Mouse (Mus musculus): ENCODE results near the gene Cdc6.
A peak's percentile ranks its signal among the peaks of the same experiment; 100 is the strongest.

The Cdc6 gene

GRCm38 (mm10) chr11:98963191-98964021, 55.8 kb downstream of the Cdc6 start:
- peak; percentile 95 for DNase-seq

GRCm38 (mm10) chr11:98964201-98964615, 56.6 kb downstream of the Cdc6 start:
- no peak for DNase-seq

DNA sequence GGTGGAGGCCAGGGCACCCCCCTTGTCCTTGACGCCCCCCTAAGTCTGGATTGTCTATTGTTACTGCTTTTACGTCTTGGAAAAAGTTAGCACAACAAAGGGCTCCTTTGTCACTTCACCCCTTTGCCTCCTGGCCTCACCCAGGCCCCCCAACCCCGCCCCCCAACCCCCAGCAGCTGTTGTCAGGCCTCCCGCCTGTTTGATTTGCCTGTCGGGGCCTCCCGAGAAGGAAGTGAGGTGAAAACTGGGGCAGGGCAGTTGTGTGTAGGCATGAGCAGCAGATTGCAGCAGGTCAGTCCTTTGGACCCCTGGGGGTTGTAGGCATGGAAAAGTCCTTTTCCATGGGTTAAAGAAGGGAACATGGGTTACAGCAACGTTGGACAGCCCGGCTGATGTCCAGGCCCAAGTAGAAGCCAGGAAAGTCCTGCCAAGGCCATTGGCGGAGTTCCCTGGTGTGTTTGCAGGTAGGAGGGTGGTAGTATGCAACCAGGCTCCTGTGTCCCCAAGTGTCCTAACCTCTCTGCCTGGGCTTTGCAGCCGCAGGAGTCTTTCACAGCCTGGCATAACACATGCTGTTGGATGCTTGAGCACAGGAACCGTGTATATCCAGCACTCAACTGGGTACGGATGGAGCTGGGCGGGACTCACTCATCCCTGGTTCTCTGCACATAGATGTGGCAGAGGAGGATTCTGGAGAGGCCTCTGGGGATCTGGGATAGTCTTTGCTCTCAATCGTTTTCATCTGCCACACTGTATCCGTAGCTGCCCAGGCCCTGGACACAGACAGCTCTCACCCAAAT, 57.2 kb downstream of the Cdc6 start:
- peak; percentile 45 for DNase-seq

- DNase-seq, result peak; percentile 29
Measured at GRCm38 (mm10) chr11:98965416-98966077, 57.9 kb downstream of the Cdc6 start.

DNA sequence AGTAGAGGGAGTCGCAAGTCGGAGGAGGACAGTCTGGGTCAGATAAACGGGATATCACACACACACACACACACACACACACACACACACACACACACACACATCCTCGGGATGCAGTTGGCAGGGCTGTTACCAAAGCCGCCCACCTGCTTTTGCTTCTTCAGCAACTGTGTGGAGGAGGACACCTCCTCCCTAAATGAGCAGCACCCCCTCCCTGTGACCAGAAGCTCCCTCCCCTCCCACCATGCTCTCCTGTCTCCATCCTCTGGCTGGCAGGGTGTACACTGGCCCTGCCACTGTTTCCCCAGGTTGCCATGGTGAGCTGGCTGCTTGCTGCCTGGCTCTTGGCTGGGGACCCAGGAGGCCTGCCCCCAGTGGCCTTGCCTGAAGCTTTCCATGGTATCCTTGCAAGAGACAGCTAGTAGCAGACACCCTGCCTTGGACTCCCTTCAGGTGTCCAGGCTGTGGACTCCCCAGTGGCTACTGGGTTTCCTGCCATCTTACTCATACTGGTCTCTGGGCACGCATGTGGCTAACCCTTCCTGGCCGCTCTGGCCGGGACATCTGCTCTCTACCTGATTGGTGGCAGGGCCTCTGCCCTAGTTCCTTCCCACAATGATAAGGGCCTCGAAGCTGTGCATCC, 59.0 kb downstream of the Cdc6 start:
- no peak for DNase-seq

GRCm38 (mm10) chr11:98968079-98968478, 60.5 kb downstream of the Cdc6 start:
- DNase-seq, result no peak

- DNase-seq, result no peak
Measured at GRCm38 (mm10) chr11:98968716-98969495, 61.3 kb downstream of the Cdc6 start.

- no peak for DNase-seq
Measured at GRCm38 (mm10) chr11:98969496-98969927, 61.9 kb downstream of the Cdc6 start.

DNA sequence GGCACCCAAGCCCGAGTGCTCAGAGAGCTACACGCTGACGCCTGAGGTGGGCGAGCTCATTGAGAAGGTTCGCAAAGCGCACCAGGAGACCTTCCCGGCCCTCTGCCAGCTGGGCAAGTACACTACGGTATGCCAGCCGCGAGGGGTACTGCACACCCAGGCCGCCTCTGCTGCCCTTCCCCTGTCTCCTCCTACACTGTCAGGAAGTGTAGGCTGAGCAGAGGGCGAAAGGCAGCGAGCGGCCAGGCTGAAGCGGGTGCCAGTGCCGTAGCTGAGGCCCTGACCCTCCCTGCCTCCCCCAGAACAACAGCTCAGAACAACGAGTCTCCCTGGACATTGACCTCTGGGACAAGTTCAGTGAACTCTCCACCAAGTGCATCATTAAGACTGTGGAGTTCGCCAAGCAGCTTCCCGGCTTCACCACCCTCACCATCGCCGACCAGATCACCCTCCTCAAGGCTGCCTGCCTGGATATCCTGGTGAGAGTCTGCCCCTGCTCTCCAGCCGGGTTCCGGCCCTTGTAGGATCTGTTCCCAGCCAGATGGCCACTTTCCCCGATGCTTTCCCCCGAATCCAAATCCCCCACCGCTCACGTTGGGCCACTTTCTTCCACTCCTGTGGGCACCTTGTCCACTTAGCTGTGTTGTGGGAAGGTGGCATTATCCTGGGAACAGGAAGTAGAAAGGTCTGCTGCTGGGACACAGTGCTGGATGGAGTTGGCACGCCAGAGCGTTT, 62.8 kb downstream of the Cdc6 start:
- peak; percentile 77 for DNase-seq

DNA sequence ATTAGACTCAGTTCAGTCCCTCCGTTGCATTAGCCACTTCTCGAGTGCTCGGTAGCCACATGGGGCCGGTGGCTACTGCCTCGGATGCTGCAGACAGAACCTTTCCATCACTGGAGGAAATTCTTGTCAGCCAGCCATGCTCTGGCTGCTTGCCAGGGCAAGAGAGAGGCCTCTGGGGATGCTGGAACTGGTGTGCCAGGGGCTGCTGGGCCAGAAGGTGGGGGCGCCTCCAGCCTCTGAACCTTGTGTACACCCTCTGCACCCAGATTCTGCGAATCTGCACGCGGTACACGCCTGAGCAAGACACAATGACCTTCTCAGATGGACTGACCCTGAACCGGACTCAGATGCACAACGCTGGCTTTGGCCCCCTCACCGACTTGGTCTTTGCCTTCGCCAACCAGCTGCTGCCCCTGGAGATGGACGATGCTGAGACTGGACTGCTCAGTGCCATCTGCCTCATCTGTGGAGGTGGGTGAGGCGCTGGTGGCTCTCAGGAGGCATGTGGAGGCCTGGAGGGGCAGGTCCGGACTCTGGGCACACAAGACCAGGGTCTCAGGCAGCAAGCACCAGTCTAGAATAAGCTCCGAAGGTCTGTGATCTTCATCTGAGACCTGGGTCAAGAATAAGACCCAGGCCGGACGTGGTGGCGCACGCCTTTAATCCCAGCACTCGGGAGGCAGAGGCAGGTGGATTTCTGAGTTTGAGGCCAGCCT, 63.9 kb downstream of the Cdc6 start:
- DNase-seq, result peak; percentile 79

DNA sequence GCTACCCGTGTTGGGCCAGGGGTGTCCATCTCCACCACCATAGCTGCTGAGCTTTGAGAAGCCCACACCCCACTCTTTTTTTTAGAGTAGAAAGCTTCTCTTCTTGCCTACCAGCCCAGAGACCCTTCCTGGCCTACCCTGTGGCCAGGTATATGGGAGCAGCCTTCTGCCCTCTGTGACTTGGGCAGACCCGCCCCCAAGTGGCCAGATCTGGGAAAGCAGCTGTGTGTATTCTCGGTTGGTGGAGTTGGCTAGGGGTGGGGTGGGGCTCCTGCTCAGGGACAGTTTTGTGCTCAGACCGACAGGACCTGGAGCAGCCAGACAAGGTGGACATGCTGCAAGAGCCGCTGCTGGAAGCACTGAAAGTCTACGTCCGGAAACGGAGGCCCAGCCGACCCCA, 64.6 kb downstream of the Cdc6 start:
- peak; percentile 86 for DNase-seq

GRCm38 (mm10) chr11:98972801-98973360, 65.3 kb downstream of the Cdc6 start:
- DNase-seq, result no peak

All from kidney, postnatal 14 days (tissue).